Mouse (Mus musculus): Measurements from ENCODE around the gene Adamtsl1. TPM values are rescaled to one million over a fixed set of nuclear protein-coding genes. Genes with fewer than 3 reads are reported as not detected.
A peak's percentile ranks its signal among the peaks of the same experiment; 100 is the strongest.

The Adamtsl1 gene
- polyA plus RNA-seq, 1 experiment from 2014 or later, result 14.2 TPM

DNA sequence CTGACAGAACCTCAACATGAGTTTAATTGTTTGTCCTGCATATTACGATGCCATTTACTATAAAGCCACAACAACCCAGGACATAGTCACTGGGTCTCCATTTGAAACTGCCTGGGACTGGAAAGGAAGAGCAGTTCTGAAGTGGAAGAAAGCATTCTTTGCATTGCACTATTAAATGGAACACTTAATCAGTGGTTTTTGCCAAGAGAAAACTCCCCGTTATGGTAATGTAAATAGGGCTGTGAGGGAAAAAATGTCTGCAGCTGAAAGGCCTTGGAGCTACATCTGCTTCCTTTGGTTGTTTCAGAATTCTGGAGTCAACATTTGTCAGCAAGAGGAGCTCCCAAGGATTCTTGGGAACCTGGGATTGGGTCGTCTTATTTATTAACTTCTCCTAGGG lies 462.2 kb downstream of the Adamtsl1 start:
- Histone ChIP-seq H3K36me3 (ENCODE audit: insufficient read depth) (no peaks in the 10 kb centered on the region), H3K9me3 (ENCODE audit: low read depth, low read length) (no peaks in the 10 kb centered on the region), H3K27ac (ENCODE audit: low read depth) (no peak overlapping the region), H3K4me3 (ENCODE audit: low read depth, low read length) (no peak overlapping the region), H3K4me1 (ENCODE audit: insufficient read depth) (no peaks in the 10 kb centered on the region), H3K4me2 (no peak overlapping the region), H3K27me3 (ENCODE audit: insufficient read depth, low read length) (no peaks in the 10 kb centered on the region), H3K9ac (no peak overlapping the region)
- peak; percentile 66 for DNase-seq
- TF ChIP-seq CTCF (IDR thresholded peaks at IDR 0.05; ENCODE audit: low read depth), result no peak
- 51% methylated on average over 3 of the region's 3 CpGs for WGBS
- ATAC-seq (ENCODE audit: insufficient read depth), result no peak

DNA sequence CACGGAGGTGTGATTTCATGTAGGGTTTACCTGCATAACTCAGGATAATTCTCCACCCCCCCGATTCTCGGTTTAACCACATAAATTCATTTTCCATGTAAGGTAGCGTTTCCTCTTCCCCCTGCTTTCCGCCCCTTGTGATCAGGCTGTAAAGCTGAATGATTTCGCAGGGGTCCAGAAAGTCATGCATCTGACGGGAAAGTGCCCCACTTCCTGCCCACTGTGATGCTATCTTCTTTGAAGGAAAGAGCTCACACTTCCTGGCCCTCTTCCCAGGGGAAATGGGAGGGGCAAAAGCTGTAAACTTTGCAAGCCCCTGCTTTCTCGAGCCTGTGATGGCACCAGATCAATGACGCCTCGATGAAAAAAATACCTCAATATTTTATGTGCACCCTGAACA lies 465.2 kb downstream of the Adamtsl1 start:
- Histone ChIP-seq H3K27me3 (ENCODE audit: insufficient read depth, low read length) (no peaks in the 10 kb centered on the region), H3K27ac (ENCODE audit: low read depth) (no peak overlapping the region), H3K9ac (no peak overlapping the region), H3K4me1 (ENCODE audit: insufficient read depth) (no peaks in the 10 kb centered on the region), H3K9me3 (ENCODE audit: low read depth, low read length) (no peaks in the 10 kb centered on the region), H3K4me3 (ENCODE audit: low read depth, low read length) (no peak overlapping the region), H3K36me3 (ENCODE audit: insufficient read depth) (no peaks in the 10 kb centered on the region), H3K4me2 (no peak overlapping the region)
- TF ChIP-seq CTCF (IDR thresholded peaks at IDR 0.05; ENCODE audit: low read depth), result no peak
- 47% methylated on average over 10 of the region's 10 CpGs for WGBS
- no peak for ATAC-seq (ENCODE audit: insufficient read depth)
- DNase-seq, result peak; percentile 59

DNA sequence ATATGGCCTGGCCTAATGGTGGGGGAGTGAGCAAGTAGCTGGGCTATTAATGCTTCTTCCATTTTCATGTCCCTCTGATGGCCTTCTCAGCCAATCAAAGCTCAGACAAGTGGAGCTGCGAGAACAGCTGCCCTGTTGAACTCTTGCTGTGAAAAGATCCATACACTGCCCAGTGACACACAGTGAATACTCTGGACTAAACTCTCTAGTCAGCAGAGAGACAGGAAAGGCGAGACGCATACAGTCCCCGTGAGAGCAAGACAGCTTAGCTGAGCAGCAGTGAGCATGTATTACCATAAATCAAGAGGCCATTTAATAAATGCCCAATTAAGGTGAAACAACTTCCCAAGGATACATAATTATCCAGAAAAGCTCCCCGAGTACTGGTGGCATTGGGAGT lies 492.6 kb downstream of the Adamtsl1 start:
- no peaks in the 10 kb centered on the region for H3K27me3 ChIP-seq (ENCODE audit: insufficient read depth, low read length)
- ATAC-seq (ENCODE audit: insufficient read depth) (peak; percentile 31; the same call in 1 of the 2 replicates), DNase-seq (peak; percentile 41)
- no peak overlapping the region for H3K9ac ChIP-seq
- no peaks in the 10 kb centered on the region for H3K36me3 ChIP-seq (ENCODE audit: insufficient read depth)
- WGBS, result 38% methylated on average over 5 of the region's 5 CpGs
- H3K4me1 ChIP-seq (ENCODE audit: insufficient read depth), result no peaks in the 10 kb centered on the region
- H3K9me3 ChIP-seq (ENCODE audit: low read depth, low read length), result no peaks in the 10 kb centered on the region
- H3K27ac ChIP-seq (ENCODE audit: low read depth), result no peak overlapping the region
- H3K4me2 ChIP-seq, result no peak overlapping the region
- H3K4me3 ChIP-seq (ENCODE audit: low read depth, low read length), result no peak overlapping the region
- TF ChIP-seq CTCF (IDR thresholded peaks at IDR 0.05; ENCODE audit: low read depth), result no peak

DNA sequence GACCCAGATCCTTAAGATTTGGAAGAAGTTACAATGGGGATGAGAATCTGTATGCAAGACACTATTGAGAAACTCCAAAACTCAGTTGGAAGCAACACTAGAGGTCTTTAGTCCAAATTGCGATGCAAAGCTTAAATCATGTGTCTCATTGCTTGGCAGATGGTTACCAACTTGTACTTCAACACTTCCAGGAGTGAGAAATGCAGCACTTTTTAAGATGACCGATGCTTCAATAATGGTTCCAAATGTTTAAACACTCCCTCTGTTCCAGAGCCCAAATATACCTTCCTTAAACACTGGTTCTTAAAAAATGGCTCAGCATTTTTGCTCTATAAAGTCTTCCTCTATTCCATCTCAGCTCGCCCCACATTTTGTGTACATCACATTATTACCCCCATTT lies 499.7 kb downstream of the Adamtsl1 start:
- ATAC-seq (ENCODE audit: insufficient read depth), result no peak
- Histone ChIP-seq H3K4me3 (ENCODE audit: low read depth, low read length) (no peak overlapping the region), H3K27ac (ENCODE audit: low read depth) (no peak overlapping the region), H3K27me3 (ENCODE audit: insufficient read depth, low read length) (no peaks in the 10 kb centered on the region), H3K4me1 (ENCODE audit: insufficient read depth) (no peaks in the 10 kb centered on the region), H3K36me3 (ENCODE audit: insufficient read depth) (no peaks in the 10 kb centered on the region), H3K9me3 (ENCODE audit: low read depth, low read length) (no peaks in the 10 kb centered on the region), H3K4me2 (no peak overlapping the region), H3K9ac (no peak overlapping the region)
- no peak for TF ChIP-seq CTCF (IDR thresholded peaks at IDR 0.05; ENCODE audit: low read depth)
- DNase-seq, result no peak
- WGBS, result 93% methylated on average over 3 of the region's 3 CpGs

DNA sequence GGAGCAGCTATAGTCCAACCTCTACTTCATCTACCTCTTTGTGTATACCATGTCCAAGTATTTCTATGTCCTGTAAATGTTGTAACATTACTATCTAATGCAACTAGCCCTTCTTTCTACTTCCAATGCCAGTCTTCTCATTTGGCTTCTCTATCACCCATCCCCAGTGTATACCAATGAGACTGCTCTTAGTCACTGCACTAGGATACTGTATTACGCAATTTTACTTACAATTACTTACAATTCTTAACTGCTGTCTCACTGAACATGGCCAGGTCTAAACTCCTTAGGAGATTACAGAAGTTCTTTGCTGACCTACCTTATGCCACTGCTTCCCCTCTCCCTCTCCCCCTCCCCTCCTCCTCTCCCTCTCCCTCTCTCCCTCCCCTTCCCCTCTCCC lies 505.0 kb downstream of the Adamtsl1 start:
- ATAC-seq (ENCODE audit: insufficient read depth) (no peak), DNase-seq (no peak)
- no peaks in the 10 kb centered on the region for H3K4me1 ChIP-seq (ENCODE audit: insufficient read depth)
- no peak overlapping the region for H3K27ac ChIP-seq (ENCODE audit: low read depth)
- no peaks in the 10 kb centered on the region for H3K36me3 ChIP-seq (ENCODE audit: insufficient read depth)
- H3K9ac ChIP-seq, result no peak overlapping the region
- no peaks in the 10 kb centered on the region for H3K9me3 ChIP-seq (ENCODE audit: low read depth, low read length)
- H3K4me3 ChIP-seq (ENCODE audit: low read depth, low read length), result no peak overlapping the region
- TF ChIP-seq CTCF (IDR thresholded peaks at IDR 0.05; ENCODE audit: low read depth), result no peak
- no peaks in the 10 kb centered on the region for H3K27me3 ChIP-seq (ENCODE audit: insufficient read depth, low read length)
- H3K4me2 ChIP-seq, result no peak overlapping the region
- WGBS, result 91% methylated on average over 1 of the region's 1 CpGs

DNA sequence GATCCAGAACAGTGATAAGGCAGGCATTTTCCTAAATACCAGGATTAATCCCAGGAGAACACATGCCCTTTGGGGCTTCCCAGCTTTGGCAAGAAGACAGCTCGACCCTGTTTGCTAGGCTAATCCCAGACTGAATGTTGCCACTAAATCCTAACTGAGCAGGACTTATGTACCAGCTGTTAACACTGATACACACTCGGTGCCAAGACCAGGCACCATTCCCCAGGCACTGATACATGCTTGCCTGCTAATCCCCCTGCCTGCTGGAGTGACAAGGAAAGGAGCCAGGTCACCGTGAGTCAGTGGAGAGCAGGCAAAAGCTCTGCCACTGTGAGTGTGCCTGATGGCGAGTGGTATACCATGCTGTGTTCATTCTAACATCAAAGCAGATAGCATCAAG lies 505.6 kb downstream of the Adamtsl1 start:
- TF ChIP-seq CTCF (IDR thresholded peaks at IDR 0.05; ENCODE audit: low read depth), result no peak
- Histone ChIP-seq H3K4me3 (ENCODE audit: low read depth, low read length) (no peak overlapping the region), H3K4me2 (no peak overlapping the region), H3K36me3 (ENCODE audit: insufficient read depth) (no peaks in the 10 kb centered on the region), H3K9me3 (ENCODE audit: low read depth, low read length) (no peaks in the 10 kb centered on the region), H3K4me1 (ENCODE audit: insufficient read depth) (no peaks in the 10 kb centered on the region), H3K27me3 (ENCODE audit: insufficient read depth, low read length) (no peaks in the 10 kb centered on the region), H3K27ac (ENCODE audit: low read depth) (no peak overlapping the region), H3K9ac (no peak overlapping the region)
- DNase-seq (no peak), ATAC-seq (ENCODE audit: insufficient read depth) (no peak)
- 36% methylated on average over 4 of the region's 4 CpGs for WGBS

DNA sequence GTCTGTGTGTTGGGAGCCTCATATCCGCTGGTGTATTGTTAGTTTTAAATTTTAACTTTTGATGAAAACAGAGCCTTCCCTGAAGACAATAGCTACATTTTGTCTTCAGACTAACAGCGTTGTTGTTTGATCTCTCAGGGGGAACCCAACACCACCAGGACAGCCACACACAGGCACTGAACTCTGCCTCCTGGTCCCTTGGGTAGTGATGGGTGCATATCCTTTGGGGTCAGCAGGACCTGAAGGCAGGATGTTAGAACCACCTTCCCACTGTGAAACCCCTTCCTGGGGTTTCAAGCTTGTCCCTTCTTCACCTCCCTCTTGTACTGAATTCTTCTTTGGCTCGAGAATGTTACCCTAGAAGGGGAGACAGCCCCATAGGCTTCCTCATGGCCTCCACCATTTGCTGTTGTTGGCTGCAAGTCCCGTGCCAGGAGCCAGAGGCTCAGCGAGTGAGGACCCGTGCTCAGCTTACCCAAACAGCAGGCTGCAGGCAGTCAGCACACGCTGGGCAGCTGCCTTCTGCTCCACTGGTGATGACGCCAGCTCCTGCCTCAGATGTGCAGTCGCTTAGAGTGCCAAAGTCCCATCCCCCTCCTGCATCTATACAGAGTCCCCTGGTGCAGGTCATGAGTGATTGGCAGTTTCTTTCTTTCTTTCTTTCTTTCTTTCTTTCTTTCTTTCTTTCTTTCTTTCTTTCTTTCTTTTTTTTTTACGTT lies 506.6 kb downstream of the Adamtsl1 start:
- peak; percentile 34 for DNase-seq

More for the DNA sequence above, 506.6 kb downstream of the Adamtsl1 start:
- Histone ChIP-seq H3K4me2 (no peak overlapping the region), H3K36me3 (ENCODE audit: insufficient read depth) (no peaks in the 10 kb centered on the region), H3K9me3 (ENCODE audit: low read depth, low read length) (no peaks in the 10 kb centered on the region), H3K27me3 (ENCODE audit: insufficient read depth, low read length) (no peaks in the 10 kb centered on the region), H3K4me1 (ENCODE audit: insufficient read depth) (no peaks in the 10 kb centered on the region), H3K4me3 (ENCODE audit: low read depth, low read length) (no peak overlapping the region), H3K27ac (ENCODE audit: low read depth) (no peak overlapping the region), H3K9ac (no peak overlapping the region)
- TF ChIP-seq CTCF (IDR thresholded peaks at IDR 0.05; ENCODE audit: low read depth), result no peak
- ATAC-seq (ENCODE audit: insufficient read depth), result 0 out of 2 replicates have a peak, but pooled peaks have one; percentile 35
- WGBS, result 60% methylated on average over 10 of the region's 10 CpGs
